Mouse (Mus musculus) spleen, postnatal 4 days (tissue): ENCODE results near the gene Clcn1.

Experiments used
- DNase-seq, 2 experiments: peaks; one replicate each; pipeline ENCODE4 v3.0.0; 2022; ENCODE audit warnings: low spot score in 2 of 2

The Clcn1 gene

GRCm38 (mm10) chr6:42299362-42299761 lies 12.9 kb downstream of the Clcn1 start:
- DNase-seq, result no peak

- no peak for DNase-seq
Measured at GRCm38 (mm10) chr6:42309816-42310378, 23.4 kb downstream of the Clcn1 start.

- no peak for DNase-seq
Measured at GRCm38 (mm10) chr6:42310427-42311053, 24.1 kb downstream of the Clcn1 start.

- DNase-seq, result no peak
Measured at GRCm38 (mm10) chr6:42318293-42318692, 31.8 kb downstream of the Clcn1 start.

GRCm38 (mm10) chr6:42323371-42324066 lies 37.0 kb downstream of the Clcn1 start:
- DNase-seq, result no peak

- no peak for DNase-seq
Measured at GRCm38 (mm10) chr6:42324067-42324481, 37.6 kb downstream of the Clcn1 start.

GRCm38 (mm10) chr6:42324482-42325267 lies 38.2 kb downstream of the Clcn1 start, which contains the start of gene Fam131b:
Gene Fam131b (minus strand): TSS chr6:42324643.
- DNase-seq, result no peak

- peak; percentile 64 to 87 for DNase-seq
Measured at GRCm38 (mm10) chr6:42325268-42325609, 38.8 kb downstream of the Clcn1 start.

GRCm38 (mm10) chr6:42326509-42326908 lies 40.0 kb downstream of the Clcn1 start:
- DNase-seq, result no peak

- no peak for DNase-seq
Measured at GRCm38 (mm10) chr6:42328757-42329156, 42.3 kb downstream of the Clcn1 start.

GRCm38 (mm10) chr6:42330216-42330615 lies 43.7 kb downstream of the Clcn1 start:
- no peak for DNase-seq

GRCm38 (mm10) chr6:42330946-42331345 lies 44.5 kb downstream of the Clcn1 start:
- DNase-seq, result no peak

- DNase-seq, result no peak
Measured at GRCm38 (mm10) chr6:42339189-42339588, 52.7 kb downstream of the Clcn1 start.

GRCm38 (mm10) chr6:42339981-42340380 lies 53.5 kb downstream of the Clcn1 start:
- DNase-seq, result no peak

- DNase-seq, result no peak
Measured at GRCm38 (mm10) chr6:42342171-42342570, 55.7 kb downstream of the Clcn1 start.

- DNase-seq, result no peak
Measured at GRCm38 (mm10) chr6:42343361-42344120, 57.1 kb downstream of the Clcn1 start.

- DNase-seq, result no peak
Measured at GRCm38 (mm10) chr6:42344255-42344654, 57.8 kb downstream of the Clcn1 start.

GRCm38 (mm10) chr6:42348281-42349005 lies 62.0 kb downstream of the Clcn1 start:
- DNase-seq, result no peak

- DNase-seq, result peak; percentile 63 to 80
Measured at GRCm38 (mm10) chr6:42349006-42349425, 62.5 kb downstream of the Clcn1 start.

- peak; percentile 79 to 88 for DNase-seq
Measured at GRCm38 (mm10) chr6:42349426-42350020, 63.0 kb downstream of the Clcn1 start, which contains the start of gene Zyx. Gene Zyx (plus strand): TSS chr6:42349630.
